Mouse (Mus musculus) liver, embryonic 13.5 days (tissue): ENCODE measurements at regions not wholly inside any gene's neighbourhood (a gene's known extent, or its start where the extent isn't known, plus 50 kb on each side); places are given as distances from the start of the nearest gene placed in this dataset.

Source experiments
- ATAC-seq: fragments of 200-750 bp; cut with Nextera tagmentation; 2 replicates; pipeline ENCODE4 v1.8.0; 2017; ENCODE audit warnings: low read depth, mild to moderate bottlenecking, moderate number of reproducible peaks, moderate library complexity
- DNase-seq: peaks from one replicate; pipeline ENCODE4 v3.0.0; 2022
- H3K27ac ChIP-seq: fragments of 300-500 bp; sonication (generic); 2 replicates; pipeline ENCODE4 v1.5.1; 2015; ENCODE audit warnings: moderate library complexity, mild to moderate bottlenecking, inconsistent platforms
- H3K27me3 ChIP-seq: fragments of 300-500 bp; sonication (generic); 2 replicates; pipeline ENCODE4 v1.6.1; 2015; ENCODE audit warnings: mild to moderate bottlenecking, inconsistent platforms
- H3K36me3 ChIP-seq: fragments of 300-500 bp; sonication (generic); 2 replicates; pipeline ENCODE4 v1.6.1; 2015; ENCODE audit warnings: mild to moderate bottlenecking, inconsistent platforms
- H3K4me1 ChIP-seq: fragments of 300-500 bp; sonication (generic); replicated peaks from 2 replicates; pipeline ENCODE4 v1.6.1; 2015; ENCODE audit warnings: inconsistent platforms
- H3K4me2 ChIP-seq: fragments of 300-500 bp; sonication (generic); 2 replicates; pipeline ENCODE4 v1.6.1; 2015; ENCODE audit warnings: inconsistent platforms, mild to moderate bottlenecking, moderate library complexity
- H3K4me3 ChIP-seq: fragments of 300-500 bp; sonication (generic); replicated peaks from 2 replicates; pipeline ENCODE4 v1.5.1; 2015; ENCODE audit warnings: mild to moderate bottlenecking, inconsistent platforms
- H3K9ac ChIP-seq: fragments of 300-500 bp; sonication (generic); 2 replicates; pipeline ENCODE4 v1.6.1; 2015; ENCODE audit warnings: mild to moderate bottlenecking, inconsistent platforms
- H3K9me3 ChIP-seq: fragments of 300-500 bp; sonication (generic); replicated peaks from 2 replicates; pipeline ENCODE4 v1.6.1; 2016; ENCODE audit warnings: inconsistent platforms
- WGBS: fragments of 180-500 bp; shearing (Covaris S2); methylation state at CpG from one replicate; pipeline ENCODE4 v1.1.7; 2015; ENCODE audit not compliant: insufficient replicate concordance; 5-methylcytosine and 5-hydroxymethylcytosine counted together

DNA sequence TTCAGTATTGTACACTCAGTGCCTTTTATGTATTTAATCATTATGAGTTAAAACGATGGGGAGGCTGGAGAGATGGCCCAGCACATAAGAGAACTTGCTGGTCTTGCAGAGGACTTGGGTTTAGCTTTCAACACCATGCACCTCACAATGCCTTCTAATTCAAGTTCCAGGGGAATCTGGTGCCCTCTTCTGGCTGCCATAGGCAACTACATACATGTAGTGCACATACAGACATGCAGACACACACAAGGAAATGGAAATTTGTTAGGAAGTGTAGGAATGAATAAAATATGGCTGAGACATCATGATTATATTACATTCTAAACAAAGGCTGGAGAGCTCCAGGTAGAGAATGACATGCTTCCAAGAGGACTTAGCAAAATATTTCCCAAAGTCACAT is 251.4 kb downstream of the Hivep2 start:
- 68% methylated on average over 1 of the region's 1 CpGs for WGBS
- Histone ChIP-seq H3K27me3 (no peaks in the 10 kb centered on the region), H3K4me2 (no peak overlapping the region), H3K36me3 (no peaks in the 10 kb centered on the region), H3K4me1 (no peaks in the 10 kb centered on the region), H3K4me3 (no peak overlapping the region), H3K9me3 (no peaks in the 10 kb centered on the region; the same call in 1 of the 2 replicates), H3K27ac (no peak overlapping the region), H3K9ac (no peak overlapping the region)
- ATAC-seq, result no peak
- DNase-seq, result no peak

DNA sequence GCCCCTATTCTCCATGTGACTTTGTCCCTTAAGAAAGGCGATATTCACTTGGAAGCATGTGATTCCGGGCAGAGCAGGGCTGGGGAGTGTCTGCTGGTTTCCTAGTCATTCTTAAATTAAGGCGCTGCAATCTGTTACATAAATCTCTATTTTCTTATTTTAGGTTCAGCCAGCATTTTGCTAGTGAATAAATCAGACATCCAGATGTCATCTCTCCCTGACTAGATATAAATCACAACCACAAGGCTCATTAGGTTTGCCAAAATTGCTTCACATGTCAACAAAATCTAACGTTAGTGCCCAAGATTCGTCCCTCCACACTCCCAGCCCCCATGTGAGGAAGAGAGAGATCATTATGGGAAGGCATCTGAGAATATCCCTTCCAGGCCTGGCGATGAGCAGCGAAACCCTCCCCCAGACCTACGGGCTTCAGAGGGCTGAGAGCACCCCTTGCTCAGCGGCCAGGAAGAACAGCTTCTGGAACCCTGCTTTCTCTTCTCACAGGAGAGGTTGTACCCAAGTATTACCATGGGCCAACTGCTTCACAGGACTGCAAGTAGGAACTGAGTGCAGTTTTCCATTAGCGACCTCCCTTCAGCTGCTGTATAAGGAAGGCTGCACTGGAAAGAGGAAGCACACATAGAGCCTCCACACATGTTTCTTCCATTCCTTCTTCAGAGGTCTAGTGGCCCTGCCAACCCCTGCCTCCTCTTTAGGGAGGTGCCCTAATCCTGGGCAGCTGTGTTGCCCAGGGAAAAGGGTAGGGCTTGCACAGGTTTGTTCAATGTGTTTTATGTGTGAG is 250.5 kb downstream of the Hivep2 start:
- H3K27me3 ChIP-seq, result no peaks in the 10 kb centered on the region
- no peak overlapping the region for H3K4me3 ChIP-seq
- no peak overlapping the region for H3K27ac ChIP-seq
- no peaks in the 10 kb centered on the region for H3K36me3 ChIP-seq
- no peak overlapping the region for H3K4me2 ChIP-seq
- H3K9ac ChIP-seq, result no peak overlapping the region
- no peaks in the 10 kb centered on the region; the same call in 1 of the 2 replicates for H3K9me3 ChIP-seq
- ATAC-seq, result no peak
- 63% methylated on average over 10 of the region's 10 CpGs for WGBS
- H3K4me1 ChIP-seq, result no peaks in the 10 kb centered on the region
- no peak for DNase-seq

DNA sequence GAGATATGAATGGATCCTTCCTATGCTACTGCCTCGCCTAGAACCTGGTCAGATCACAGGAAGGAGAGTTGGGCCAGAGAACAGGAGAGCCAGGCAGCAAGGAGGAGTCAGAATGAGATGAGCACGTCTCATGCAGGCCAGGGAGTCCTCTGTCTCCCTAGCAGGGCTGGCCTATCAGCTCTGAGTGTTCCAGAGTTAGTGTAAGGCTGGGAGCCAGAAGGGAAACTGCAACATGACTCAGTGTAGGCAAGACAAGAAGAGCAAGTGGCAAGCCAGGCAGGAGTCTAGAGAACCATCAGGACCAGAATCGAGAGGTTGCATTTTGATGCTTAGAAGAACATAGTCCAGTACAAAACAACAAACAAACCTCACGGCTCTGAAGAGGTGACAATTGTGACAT is 249.6 kb downstream of the Hivep2 start:
- H3K9ac ChIP-seq, result no peak overlapping the region
- H3K36me3 ChIP-seq, result no peaks in the 10 kb centered on the region
- no peak overlapping the region for H3K4me3 ChIP-seq
- no peak overlapping the region for H3K4me2 ChIP-seq
- no peaks in the 10 kb centered on the region; the same call in 1 of the 2 replicates for H3K9me3 ChIP-seq
- WGBS, result 52% methylated on average over 4 of the region's 4 CpGs
- no peaks in the 10 kb centered on the region for H3K4me1 ChIP-seq
- H3K27me3 ChIP-seq, result no peaks in the 10 kb centered on the region
- no peak overlapping the region for H3K27ac ChIP-seq
- ATAC-seq, result no peak
- no peak for DNase-seq

DNA sequence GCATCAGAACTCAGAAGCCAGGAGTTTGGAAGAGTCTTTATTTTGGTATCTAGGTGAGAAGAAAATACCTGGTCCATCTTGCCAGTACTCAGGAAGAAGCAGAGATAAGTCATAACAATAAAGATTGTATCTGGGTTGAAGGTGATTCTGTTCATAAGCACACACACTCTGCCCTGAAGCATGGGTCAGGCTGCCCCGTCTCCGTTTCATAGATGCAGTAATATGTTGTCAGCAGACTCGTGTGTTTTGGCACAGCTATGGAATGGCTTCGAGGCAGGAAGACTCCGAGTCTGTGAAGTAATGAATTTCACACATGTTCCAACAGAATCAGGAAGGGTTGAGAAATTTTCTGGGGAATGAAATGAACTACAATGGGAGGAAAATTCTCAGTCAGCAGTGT is 247.7 kb downstream of the Hivep2 start:
- H3K4me1 ChIP-seq, result no peaks in the 10 kb centered on the region
- ATAC-seq (no peak), DNase-seq (no peak)
- H3K4me2 ChIP-seq, result no peak overlapping the region
- 65% methylated on average over 5 of the region's 5 CpGs for WGBS
- no peaks in the 10 kb centered on the region for H3K27me3 ChIP-seq
- no peaks in the 10 kb centered on the region for H3K36me3 ChIP-seq
- H3K9ac ChIP-seq, result no peak overlapping the region
- no peaks in the 10 kb centered on the region; the same call in 1 of the 2 replicates for H3K9me3 ChIP-seq
- no peak overlapping the region for H3K4me3 ChIP-seq
- H3K27ac ChIP-seq, result no peak overlapping the region

DNA sequence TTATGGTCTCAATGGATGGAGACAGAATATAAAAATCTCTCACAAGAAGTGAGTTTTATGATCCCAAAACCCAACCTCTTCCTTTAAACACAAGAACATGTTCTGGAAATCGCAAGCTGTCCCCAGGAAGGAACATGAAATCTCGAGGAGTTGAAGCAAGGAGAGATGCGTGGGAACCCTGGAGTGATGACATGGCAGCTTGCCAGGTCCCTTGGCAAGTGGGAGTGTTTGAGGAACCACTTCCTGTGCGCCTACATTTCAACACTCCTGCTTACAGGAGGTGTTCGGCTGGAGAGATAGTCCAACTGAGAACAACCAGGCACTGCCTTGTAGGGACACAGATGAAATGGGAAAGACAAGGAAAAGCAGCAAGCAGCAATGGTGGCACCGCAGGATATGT is 246.1 kb downstream of the Hivep2 start:
- WGBS, result 35% methylated on average over 6 of the region's 6 CpGs
- no peak for ATAC-seq
- Histone ChIP-seq H3K27ac (no peak overlapping the region), H3K4me2 (no peak overlapping the region), H3K4me3 (no peak overlapping the region), H3K4me1 (no peaks in the 10 kb centered on the region), H3K9me3 (no peaks in the 10 kb centered on the region), H3K27me3 (no peaks in the 10 kb centered on the region), H3K36me3 (no peaks in the 10 kb centered on the region), H3K9ac (no peak overlapping the region)
- no peak for DNase-seq

DNA sequence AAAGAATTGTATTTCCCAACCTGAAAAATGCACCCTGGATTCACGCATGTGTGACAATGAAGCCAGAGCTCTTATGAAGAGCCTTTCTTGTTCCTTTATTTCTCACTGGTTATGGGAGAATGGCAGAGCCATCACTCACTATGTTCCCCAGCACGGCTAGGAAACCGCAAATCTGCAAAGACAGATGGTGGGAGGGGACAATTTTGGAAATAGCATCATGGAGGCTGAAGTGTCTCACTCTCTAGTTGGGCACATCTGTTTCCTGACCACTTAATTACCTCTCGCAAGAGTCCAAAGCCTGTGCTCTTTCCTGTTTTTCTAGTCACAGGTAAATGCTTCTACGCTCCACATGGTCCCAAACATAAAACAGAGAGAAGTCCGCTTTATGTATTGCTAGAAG is 245.6 kb downstream of the Hivep2 start:
- WGBS, result 24% methylated on average over 6 of the region's 6 CpGs
- H3K27ac ChIP-seq, result no peak overlapping the region
- no peaks in the 10 kb centered on the region for H3K36me3 ChIP-seq
- H3K4me3 ChIP-seq, result no peak overlapping the region
- H3K27me3 ChIP-seq, result no peaks in the 10 kb centered on the region
- DNase-seq (no peak), ATAC-seq (no peak)
- H3K9me3 ChIP-seq, result no peaks in the 10 kb centered on the region
- H3K4me1 ChIP-seq, result no peaks in the 10 kb centered on the region
- H3K9ac ChIP-seq, result no peak overlapping the region
- no peak overlapping the region for H3K4me2 ChIP-seq

DNA sequence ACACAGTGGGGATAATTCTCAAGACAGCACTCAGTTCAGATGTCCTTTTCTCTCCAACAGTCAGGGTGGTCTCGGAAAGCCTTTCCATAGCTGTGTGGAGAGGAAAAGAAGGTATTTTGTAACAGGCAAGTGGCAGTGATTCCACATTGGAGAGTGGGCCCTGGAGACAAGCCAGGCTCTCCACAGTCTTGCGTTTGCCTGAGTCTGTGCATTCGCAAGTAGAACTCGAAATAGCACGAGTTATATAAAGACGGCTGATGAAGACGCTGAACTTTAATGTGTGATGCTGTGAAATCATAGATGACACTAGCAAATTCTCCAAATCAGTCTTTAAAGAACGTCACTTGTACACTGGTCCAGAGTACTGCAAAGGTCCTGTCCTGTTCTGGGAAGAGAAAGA is 244.6 kb downstream of the Hivep2 start:
- Histone ChIP-seq H3K4me1 (no peaks in the 10 kb centered on the region), H3K9me3 (no peaks in the 10 kb centered on the region), H3K27ac (no peak overlapping the region), H3K4me3 (no peak overlapping the region), H3K4me2 (no peak overlapping the region), H3K9ac (no peak overlapping the region), H3K27me3 (no peaks in the 10 kb centered on the region), H3K36me3 (no peaks in the 10 kb centered on the region)
- DNase-seq, result no peak
- ATAC-seq, result no peak
- WGBS, result 71% methylated on average over 8 of the region's 8 CpGs

DNA sequence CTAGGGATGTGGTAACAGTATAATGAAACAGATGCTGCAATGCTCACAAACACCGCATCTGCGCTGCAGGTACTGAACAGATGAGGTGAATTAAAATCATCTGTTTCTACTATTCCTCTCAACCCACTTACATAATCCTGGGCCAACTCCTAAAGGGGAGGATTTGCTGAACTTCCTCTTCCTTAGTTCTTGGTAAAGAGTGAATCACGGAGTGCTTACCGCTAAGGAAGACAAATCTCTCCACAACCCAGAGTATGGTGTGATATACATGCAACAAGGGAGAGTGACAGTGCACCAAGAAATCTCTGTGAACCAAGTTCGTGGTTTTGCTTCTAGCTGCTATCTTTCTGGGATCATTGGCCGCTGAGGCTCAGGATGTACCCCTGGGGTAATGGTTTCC is 244.2 kb downstream of the Hivep2 start:
- Histone ChIP-seq H3K9ac (no peak overlapping the region), H3K27ac (no peak overlapping the region), H3K36me3 (no peaks in the 10 kb centered on the region), H3K4me1 (no peaks in the 10 kb centered on the region), H3K4me3 (no peak overlapping the region), H3K4me2 (no peak overlapping the region), H3K9me3 (no peaks in the 10 kb centered on the region), H3K27me3 (no peaks in the 10 kb centered on the region)
- DNase-seq (no peak), ATAC-seq (no peak)
- 40% methylated on average over 6 of the region's 6 CpGs for WGBS

DNA sequence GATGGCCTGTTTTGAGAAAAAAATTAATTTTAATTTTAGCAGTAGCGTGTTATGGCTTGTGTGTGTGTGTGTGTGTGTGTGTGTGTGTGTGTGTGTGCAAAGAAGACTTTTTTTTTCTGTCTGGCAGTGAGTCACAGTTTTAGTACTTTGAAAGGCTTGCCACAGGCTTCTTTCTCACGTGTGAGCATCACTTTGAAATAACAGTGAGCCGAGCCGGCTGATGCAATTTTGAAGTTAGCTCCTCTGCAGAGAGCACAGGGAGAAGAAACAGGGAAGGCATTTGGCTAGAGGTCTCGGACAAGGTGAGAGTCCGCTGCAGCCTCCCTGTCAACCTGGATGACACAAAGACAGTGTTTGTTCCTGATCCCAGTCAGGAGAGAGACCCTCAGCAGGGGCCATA is 242.3 kb downstream of the Hivep2 start:
- H3K9me3 ChIP-seq, result no peaks in the 10 kb centered on the region
- ATAC-seq (no peak), DNase-seq (no peak)
- no peak overlapping the region for H3K27ac ChIP-seq
- H3K4me2 ChIP-seq, result no peak overlapping the region
- no peaks in the 10 kb centered on the region for H3K4me1 ChIP-seq
- H3K9ac ChIP-seq, result no peak overlapping the region
- H3K27me3 ChIP-seq, result no peaks in the 10 kb centered on the region
- H3K36me3 ChIP-seq, result no peaks in the 10 kb centered on the region
- WGBS, result 54% methylated on average over 6 of the region's 6 CpGs
- H3K4me3 ChIP-seq, result no peak overlapping the region

DNA sequence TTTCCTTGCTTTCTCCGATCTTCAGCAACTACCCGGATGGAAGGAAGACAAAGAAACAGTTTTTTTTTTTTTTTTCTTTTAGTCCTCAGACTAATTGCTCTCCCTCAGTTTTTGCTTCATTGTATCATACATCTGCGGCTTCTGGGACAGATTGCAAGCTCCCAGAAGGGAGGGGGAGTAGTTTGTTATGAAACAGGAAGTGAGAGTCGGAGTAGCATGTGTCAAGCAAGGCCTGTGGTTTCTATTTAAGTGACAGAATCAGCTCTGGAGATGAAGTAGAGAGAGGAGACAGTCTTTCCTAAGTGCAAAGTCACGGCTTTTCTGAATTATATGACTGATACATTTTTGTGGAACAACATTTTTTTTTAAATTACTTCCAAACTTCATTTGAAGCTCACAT is 241.7 kb downstream of the Hivep2 start:
- Histone ChIP-seq H3K36me3 (no peaks in the 10 kb centered on the region), H3K9me3 (no peaks in the 10 kb centered on the region), H3K9ac (no peak overlapping the region), H3K4me3 (no peak overlapping the region), H3K4me2 (no peak overlapping the region), H3K4me1 (no peaks in the 10 kb centered on the region), H3K27ac (no peak overlapping the region), H3K27me3 (no peaks in the 10 kb centered on the region)
- WGBS, result 11% methylated on average over 5 of the region's 5 CpGs
- no peak for ATAC-seq
- DNase-seq, result no peak

DNA sequence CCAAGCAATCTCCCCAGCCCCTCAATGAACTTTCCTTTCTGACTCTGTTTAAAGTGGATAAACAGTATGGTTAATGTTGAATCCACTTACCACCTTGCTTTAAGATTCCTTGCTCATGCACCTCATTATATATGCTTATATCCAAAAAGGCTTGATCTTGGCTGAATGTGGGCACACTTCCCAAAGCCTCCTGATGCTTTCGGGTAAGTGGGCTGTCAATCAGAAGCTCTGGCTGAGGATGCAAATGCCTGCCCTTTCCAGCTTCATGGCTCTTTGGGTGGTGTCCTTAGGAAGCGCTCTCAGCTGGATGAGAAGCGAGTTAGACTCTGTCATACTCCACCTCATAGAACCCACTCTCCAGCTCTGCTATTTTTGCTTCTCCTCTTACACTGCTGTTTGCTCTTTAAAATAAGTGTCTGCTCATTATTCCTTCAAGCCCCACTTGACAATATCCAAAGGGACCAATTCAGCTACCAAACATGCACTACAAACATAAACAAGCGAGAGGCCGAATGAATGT is 241.2 kb downstream of the Hivep2 start:
- no peak for ATAC-seq
- Histone ChIP-seq H3K27me3 (no peaks in the 10 kb centered on the region), H3K4me3 (no peak overlapping the region), H3K36me3 (no peaks in the 10 kb centered on the region), H3K27ac (no peak overlapping the region), H3K9ac (no peak overlapping the region), H3K9me3 (no peaks in the 10 kb centered on the region), H3K4me1 (no peaks in the 10 kb centered on the region), H3K4me2 (no peak overlapping the region)
- WGBS, result 55% methylated on average over 5 of the region's 5 CpGs
- no peak for DNase-seq
